Mouse (Mus musculus): ENCODE measurements around the gene Rheb. TPM values are rescaled to one million over a fixed set of nuclear protein-coding genes. Genes with fewer than 3 reads are reported as not detected.

The Rheb gene
- polyA plus RNA-seq, 1 experiment from 2014 or later, result 242 TPM

DNA sequence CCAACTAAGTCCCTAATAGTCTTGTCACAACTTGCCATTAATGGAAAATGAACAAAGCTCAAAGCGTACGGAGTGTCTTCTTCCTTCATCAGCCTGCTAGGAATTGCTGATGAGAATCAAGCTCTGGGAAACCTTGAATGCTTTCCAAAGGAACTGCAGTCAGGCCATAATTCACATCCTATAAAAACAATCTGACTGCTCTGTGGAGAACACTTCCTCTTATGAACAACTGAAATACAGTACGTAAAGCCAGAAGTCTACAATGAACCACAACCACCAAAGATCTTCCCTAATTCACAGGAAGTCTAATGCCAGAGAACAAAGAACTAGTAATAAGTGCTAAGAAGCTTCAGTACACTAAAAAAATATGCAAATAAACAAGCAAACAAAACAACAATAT is 28.5 kb downstream of the Rheb start:
- H3K9ac ChIP-seq, result no peak overlapping the region
- peak overlapping the region; percentile 55 for H3K27ac ChIP-seq
- peaks cover 25% of the 10 kb centered on the region for H3K36me3 ChIP-seq
- no peak overlapping the region for H3K4me2 ChIP-seq
- H3K4me1 ChIP-seq, result no peaks in the 10 kb centered on the region
- H3K27me3 ChIP-seq (replicated peaks), result no peaks in the 10 kb centered on the region
- no peak for ATAC-seq (ENCODE audit: insufficient read depth, low FRiP score, low read depth)
- H3K4me3 ChIP-seq (replicated peaks), result no peak overlapping the region
- 43% methylated on average over 3 of the region's 3 CpGs for WGBS
- H3K9me3 ChIP-seq, result no peaks in the 10 kb centered on the region

DNA sequence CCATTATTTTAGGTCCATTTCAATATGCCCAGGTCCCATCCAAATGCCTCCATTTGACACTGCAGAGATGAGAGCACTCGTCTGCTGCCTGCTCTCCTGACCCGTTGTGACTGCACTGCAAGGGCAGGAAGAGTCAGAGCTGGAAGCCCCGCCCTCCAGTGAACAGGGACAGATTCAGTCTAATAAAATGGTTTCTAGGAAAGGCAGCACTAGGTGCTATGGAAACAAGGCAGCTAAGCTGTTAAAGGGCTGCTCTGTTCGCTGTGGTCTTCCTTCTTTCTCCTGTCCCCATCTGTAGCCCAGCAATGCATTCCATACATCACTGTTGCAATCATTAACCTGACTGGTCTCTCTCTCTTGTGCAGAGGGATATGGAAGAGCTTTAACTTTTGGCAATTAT is 29.4 kb downstream of the Rheb start:
- no peaks in the 10 kb centered on the region for H3K27me3 ChIP-seq (replicated peaks)
- no peaks in the 10 kb centered on the region for H3K9me3 ChIP-seq
- no peak overlapping the region for H3K27ac ChIP-seq
- H3K4me3 ChIP-seq (replicated peaks), result no peak overlapping the region
- no peak overlapping the region for H3K9ac ChIP-seq
- H3K4me1 ChIP-seq, result no peaks in the 10 kb centered on the region
- no peak overlapping the region for H3K4me2 ChIP-seq
- ATAC-seq (ENCODE audit: insufficient read depth, low FRiP score, low read depth), result no peak; the same call in 1 of the 2 replicates
- peaks cover 26% of the 10 kb centered on the region for H3K36me3 ChIP-seq
- 57% methylated on average over 4 of the region's 4 CpGs for WGBS

- Histone ChIP-seq H3K36me3 (peaks cover 34% of the 10 kb centered on the region), H3K27ac (no peak overlapping the region), H3K9me3 (no peaks in the 10 kb centered on the region), H3K4me1 (no peaks in the 10 kb centered on the region), H3K4me2 (no peak overlapping the region), H3K4me3 (replicated peaks) (no peak overlapping the region), H3K27me3 (replicated peaks) (no peaks in the 10 kb centered on the region), H3K9ac (no peak overlapping the region)
- WGBS, result 82% methylated on average over 6 of the region's 6 CpGs
- no peak for ATAC-seq (ENCODE audit: insufficient read depth, low FRiP score, low read depth)
Observed at GRCm38 (mm10) chr5:24805222-24805621, 37.2 kb downstream of the Rheb start.

GRCm38 (mm10) chr5:24804661-24805060 is 37.8 kb downstream of the Rheb start:
- Histone ChIP-seq H3K9ac (no peak overlapping the region), H3K36me3 (peaks cover 34% of the 10 kb centered on the region), H3K4me2 (no peak overlapping the region), H3K9me3 (no peaks in the 10 kb centered on the region), H3K27me3 (replicated peaks) (no peaks in the 10 kb centered on the region), H3K4me1 (no peaks in the 10 kb centered on the region), H3K27ac (no peak overlapping the region), H3K4me3 (replicated peaks) (no peak overlapping the region)
- 92% methylated on average over 8 of the region's 8 CpGs for WGBS
- no peak for ATAC-seq (ENCODE audit: insufficient read depth, low FRiP score, low read depth)

GRCm38 (mm10) chr5:24801841-24802624 is 40.4 kb downstream of the Rheb start:
- H3K27ac ChIP-seq, result no peak overlapping the region
- ATAC-seq (ENCODE audit: insufficient read depth, low FRiP score, low read depth), result no peak
- H3K9ac ChIP-seq, result no peak overlapping the region
- WGBS, result 62% methylated on average over 6 of the region's 6 CpGs
- H3K36me3 ChIP-seq, result peaks cover 24% of the 10 kb centered on the region
- no peak overlapping the region for H3K4me3 ChIP-seq (replicated peaks)
- H3K9me3 ChIP-seq, result no peaks in the 10 kb centered on the region
- no peak overlapping the region for H3K4me2 ChIP-seq
- peaks cover 5% of the 10 kb centered on the region; the same call in 1 of the 2 replicates for H3K4me1 ChIP-seq
- H3K27me3 ChIP-seq (replicated peaks), result no peaks in the 10 kb centered on the region

GRCm38 (mm10) chr5:24800416-24800815 is 42.0 kb downstream of the Rheb start:
- ATAC-seq (ENCODE audit: insufficient read depth, low FRiP score, low read depth), result no peak
- Histone ChIP-seq H3K4me2 (no peak overlapping the region), H3K9ac (no peak overlapping the region)

DNA sequence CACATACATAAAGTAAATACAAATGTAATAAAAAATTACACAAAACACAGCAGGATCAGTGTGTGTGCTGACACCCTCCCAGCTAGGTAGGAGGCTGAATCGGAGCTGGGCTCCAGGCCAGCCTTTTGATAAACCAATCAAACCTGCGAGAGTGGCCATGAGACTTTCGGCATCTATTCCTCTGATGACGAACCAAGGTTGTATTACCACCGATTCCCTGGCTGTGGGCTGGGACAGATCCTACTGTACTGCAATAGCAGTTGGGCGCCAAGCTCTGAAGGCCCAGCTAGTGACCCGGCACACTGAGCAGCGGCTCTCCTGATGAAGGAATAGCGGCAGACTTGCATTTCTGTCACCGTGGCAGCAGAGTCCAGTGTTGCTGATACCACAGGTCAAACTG is 43.8 kb downstream of the Rheb start:
- H3K9me3 ChIP-seq, result no peaks in the 10 kb centered on the region
- no peak overlapping the region for H3K27ac ChIP-seq
- ATAC-seq (ENCODE audit: insufficient read depth, low FRiP score, low read depth), result peak; percentile 43; the same call in 1 of the 2 replicates
- H3K36me3 ChIP-seq, result peaks cover 3% of the 10 kb centered on the region; the same call in 1 of the 2 replicates
- no peak overlapping the region for H3K4me2 ChIP-seq
- 61% methylated on average over 10 of the region's 10 CpGs for WGBS
- H3K4me1 ChIP-seq, result peaks cover 5% of the 10 kb centered on the region; the same call in 1 of the 2 replicates
- H3K9ac ChIP-seq, result no peak overlapping the region
- no peak overlapping the region for H3K4me3 ChIP-seq (replicated peaks)
- H3K27me3 ChIP-seq (replicated peaks), result no peaks in the 10 kb centered on the region

More at GRCm38 (mm10) chr5:24800416-24800815, 42.0 kb downstream of the Rheb start:
- Histone ChIP-seq H3K9me3 (no peaks in the 10 kb centered on the region), H3K27ac (no peak overlapping the region), H3K4me3 (replicated peaks) (no peak overlapping the region), H3K27me3 (replicated peaks) (no peaks in the 10 kb centered on the region), H3K4me1 (peaks cover 5% of the 10 kb centered on the region; the same call in 1 of the 2 replicates), H3K36me3 (peaks cover 13% of the 10 kb centered on the region; the same call in 1 of the 2 replicates)

- Histone ChIP-seq H3K27me3 (replicated peaks) (no peaks in the 10 kb centered on the region), H3K36me3 (no peaks in the 10 kb centered on the region), H3K9me3 (no peaks in the 10 kb centered on the region), H3K9ac (no peak overlapping the region), H3K4me2 (no peak overlapping the region), H3K27ac (no peak overlapping the region), H3K4me3 (replicated peaks) (no peak overlapping the region), H3K4me1 (peaks cover 5% of the 10 kb centered on the region; the same call in 1 of the 2 replicates)
- no peak for ATAC-seq (ENCODE audit: insufficient read depth, low FRiP score, low read depth)
- WGBS, result 32% methylated on average over 7 of the region's 7 CpGs
Observed at GRCm38 (mm10) chr5:24797858-24798257, 44.6 kb downstream of the Rheb start.

- 70% methylated on average over 7 of the region's 7 CpGs for WGBS
Observed at GRCm38 (mm10) chr5:24792961-24793360, 49.5 kb downstream of the Rheb start.

DNA sequence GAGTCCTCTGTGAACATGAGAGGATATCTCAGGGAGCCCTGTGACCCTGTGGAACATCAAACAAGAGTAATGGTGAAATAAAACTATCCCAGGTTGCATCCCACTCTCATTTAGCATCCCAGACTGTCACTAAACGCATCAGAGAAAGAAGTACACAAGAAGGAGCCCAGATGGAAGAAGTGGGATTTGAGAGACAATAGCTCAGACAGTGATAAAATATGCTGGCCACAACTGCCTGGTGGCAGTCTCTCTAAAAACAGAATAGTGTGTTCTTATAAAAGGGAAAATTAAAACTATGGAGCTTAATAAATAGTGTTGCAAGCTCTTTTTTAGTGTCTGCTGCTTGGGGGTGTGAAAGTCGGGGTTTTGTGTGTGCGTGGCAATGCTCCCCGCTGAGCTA is 59.5 kb downstream of the Rheb start:
- H3K4me1 ChIP-seq, result no peaks in the 10 kb centered on the region
- ATAC-seq (ENCODE audit: insufficient read depth, low FRiP score, low read depth), result no peak
- no peak overlapping the region for H3K9ac ChIP-seq
- H3K4me2 ChIP-seq, result no peak overlapping the region
- no peaks in the 10 kb centered on the region for H3K36me3 ChIP-seq
- H3K27me3 ChIP-seq (replicated peaks), result no peaks in the 10 kb centered on the region
- H3K9me3 ChIP-seq, result no peaks in the 10 kb centered on the region
- WGBS, result 83% methylated on average over 4 of the region's 4 CpGs
- no peak overlapping the region for H3K4me3 ChIP-seq (replicated peaks)
- H3K27ac ChIP-seq, result no peak overlapping the region

More at GRCm38 (mm10) chr5:24792961-24793360, 49.5 kb downstream of the Rheb start:
- H3K9ac ChIP-seq, result no peak overlapping the region
- H3K4me1 ChIP-seq, result peaks cover 2% of the 10 kb centered on the region; the same call in 1 of the 2 replicates
- H3K4me3 ChIP-seq (replicated peaks), result no peak overlapping the region
- H3K27me3 ChIP-seq (replicated peaks), result no peaks in the 10 kb centered on the region
- no peaks in the 10 kb centered on the region for H3K9me3 ChIP-seq
- H3K36me3 ChIP-seq, result no peaks in the 10 kb centered on the region
- H3K4me2 ChIP-seq, result no peak overlapping the region
- H3K27ac ChIP-seq, result no peak overlapping the region
- ATAC-seq (ENCODE audit: insufficient read depth, low FRiP score, low read depth), result no peak

DNA sequence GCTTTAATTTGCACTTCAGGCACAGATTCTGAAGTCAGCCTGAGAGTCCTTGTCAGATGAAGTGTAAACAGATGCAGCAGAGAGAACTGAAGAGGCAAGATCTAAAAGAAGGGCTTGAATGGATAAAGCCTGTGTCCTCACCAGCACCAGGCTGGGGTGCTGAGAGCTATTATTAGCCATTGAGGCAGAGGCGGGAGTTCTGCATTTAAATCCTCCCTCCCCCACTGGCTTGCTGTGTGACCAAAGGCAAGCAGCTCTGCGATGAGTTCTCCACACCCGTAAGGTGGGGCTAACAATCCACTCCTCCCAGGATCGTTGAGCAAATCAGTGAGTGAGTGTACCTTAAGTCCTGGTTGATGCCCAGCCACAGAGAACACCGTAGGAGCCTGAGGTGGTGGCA is 61.4 kb downstream of the Rheb start:
- Histone ChIP-seq H3K4me1 (no peaks in the 10 kb centered on the region), H3K27ac (no peak overlapping the region), H3K27me3 (replicated peaks) (no peaks in the 10 kb centered on the region), H3K36me3 (no peaks in the 10 kb centered on the region), H3K9me3 (no peaks in the 10 kb centered on the region), H3K4me2 (no peak overlapping the region), H3K9ac (no peak overlapping the region), H3K4me3 (replicated peaks) (no peak overlapping the region)
- 27% methylated on average over 5 of the region's 5 CpGs for WGBS
- ATAC-seq (ENCODE audit: insufficient read depth, low FRiP score, low read depth), result no peak

- H3K9ac ChIP-seq, result no peak overlapping the region
Observed at GRCm38 (mm10) chr5:24779881-24780512, 62.4 kb downstream of the Rheb start.

More at GRCm38 (mm10) chr5:24779881-24780512, 62.4 kb downstream of the Rheb start:
- H3K27me3 ChIP-seq (replicated peaks), result no peaks in the 10 kb centered on the region
- H3K36me3 ChIP-seq, result no peaks in the 10 kb centered on the region
- no peak overlapping the region for H3K4me3 ChIP-seq (replicated peaks)
- H3K4me2 ChIP-seq, result no peak overlapping the region
- no peaks in the 10 kb centered on the region for H3K9me3 ChIP-seq
- WGBS, result 41% methylated on average over 15 of the region's 15 CpGs
- no peaks in the 10 kb centered on the region for H3K4me1 ChIP-seq
- H3K27ac ChIP-seq, result no peak overlapping the region
- no peak for ATAC-seq (ENCODE audit: insufficient read depth, low FRiP score, low read depth)
